Mouse (Mus musculus) frontal cortex, postnatal 25 days (tissue): Measurements from ENCODE around the gene Rbp7.
"Not testable (repeated sequence)": the region's sequence is repeated elsewhere in the genome, so short reads cannot be mapped to it uniquely, and the experiment has no call there.

ENCODE experiments used
- DNase-seq, 2 experiments: peaks; one replicate each; pipeline ENCODE4 v3.0.0; 2022; ENCODE audit warnings: low spot score in 2 of 2

The Rbp7 gene

DNA sequence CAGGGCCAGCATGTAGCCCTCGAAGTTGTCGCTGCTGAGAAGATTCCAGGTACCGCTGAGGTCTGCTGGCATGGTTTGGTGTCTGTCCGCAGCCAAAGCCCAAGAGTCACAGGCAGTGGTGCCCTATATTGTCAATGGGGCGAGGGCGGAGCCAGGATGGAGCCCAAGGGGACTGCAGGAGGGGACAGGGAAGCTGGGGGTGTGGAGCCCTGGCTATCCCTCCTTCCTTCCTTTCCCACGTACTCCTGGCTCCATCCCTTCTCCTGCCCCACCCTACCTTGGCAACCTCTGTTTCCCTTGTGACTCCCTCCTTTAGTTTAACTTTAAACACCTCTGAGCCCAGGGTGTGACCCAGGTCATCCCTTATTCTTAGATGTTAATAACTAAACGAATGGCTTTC lies at the start of gene Rbp7:
TSS of gene Rbp7 (minus strand) at position 100 of the 400 bp plus-strand sequence.
- DNase-seq: no peak

DNA sequence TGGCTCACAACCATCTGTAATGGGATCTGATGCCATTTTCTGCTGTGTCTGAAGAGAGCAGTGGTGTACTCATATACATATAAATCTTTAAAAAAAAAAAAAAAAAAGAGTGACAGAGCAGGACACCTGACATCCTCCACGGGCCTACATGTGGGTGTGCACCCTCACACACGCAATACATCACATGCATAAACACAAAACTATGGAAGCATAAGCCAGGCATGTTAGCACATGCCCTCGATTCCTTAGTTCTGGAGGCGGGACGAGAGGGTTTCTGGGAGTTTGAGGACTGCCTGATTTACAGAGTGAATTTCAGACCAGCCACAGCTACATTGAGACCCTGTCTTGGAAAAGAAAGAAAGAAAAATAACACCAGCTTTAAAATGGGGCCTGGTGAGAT lies 49.6 kb upstream of the Rbp7 start:
- DNase-seq: no peak

DNA sequence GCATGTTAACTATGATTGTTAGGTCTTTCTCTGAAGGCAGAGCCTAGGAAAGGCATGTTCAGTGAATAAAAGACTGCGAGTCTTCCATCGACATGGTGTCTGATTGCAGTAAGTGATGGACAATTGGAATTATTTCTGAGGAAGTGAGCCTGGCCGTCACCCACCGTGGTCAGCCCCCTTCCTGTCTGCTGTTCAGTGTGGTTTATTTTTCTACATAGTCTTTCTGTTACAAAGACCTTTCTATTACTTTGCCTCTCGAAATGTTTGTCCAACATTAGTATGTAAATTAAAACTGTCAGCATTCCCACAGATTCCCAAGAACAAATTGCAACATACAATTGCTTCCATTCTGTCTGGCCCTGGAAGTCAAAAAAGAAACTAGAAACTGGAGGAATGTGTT lies 45.0 kb upstream of the Rbp7 start:
- no peak for DNase-seq

DNA sequence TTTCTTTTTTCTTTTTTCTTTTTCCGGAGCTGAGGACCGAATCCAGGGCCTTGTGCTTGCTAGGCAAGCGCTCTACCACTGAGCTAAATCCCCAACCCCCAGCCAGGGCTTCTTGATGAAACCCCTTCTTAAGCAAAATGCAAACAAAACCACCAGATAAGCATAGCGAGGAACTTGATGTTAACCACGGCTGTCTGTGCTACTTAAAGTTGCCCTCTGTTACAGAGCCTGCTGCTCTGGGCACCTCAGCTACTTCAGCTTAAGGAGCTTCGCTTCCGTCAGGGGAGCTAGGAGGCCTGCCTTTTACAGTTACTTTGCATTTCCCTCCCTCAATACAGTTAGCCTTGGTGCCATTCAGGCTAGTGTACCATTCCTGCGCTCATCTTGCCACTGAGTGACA lies 44.1 kb upstream of the Rbp7 start:
- no peak for DNase-seq

DNA sequence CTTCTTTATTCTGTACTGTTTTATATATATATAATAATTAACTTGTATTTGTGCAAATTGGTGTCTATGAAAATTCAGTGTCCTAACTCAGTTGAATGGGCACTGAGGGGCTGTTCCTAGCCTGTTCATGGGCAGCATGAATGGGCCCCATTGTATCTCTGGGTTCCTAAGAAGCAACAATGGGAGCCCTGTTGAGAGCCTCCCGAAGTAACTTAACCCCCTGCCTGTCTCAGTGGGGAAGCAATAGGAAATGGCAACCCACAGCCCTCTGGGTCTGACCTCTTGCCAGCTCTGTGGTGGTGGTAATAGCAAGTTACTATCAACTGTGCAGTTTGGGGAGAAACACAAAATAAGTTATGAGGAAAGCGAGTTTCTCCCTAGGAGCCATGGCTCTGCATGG lies 41.8 kb upstream of the Rbp7 start:
- DNase-seq: no peak

DNA sequence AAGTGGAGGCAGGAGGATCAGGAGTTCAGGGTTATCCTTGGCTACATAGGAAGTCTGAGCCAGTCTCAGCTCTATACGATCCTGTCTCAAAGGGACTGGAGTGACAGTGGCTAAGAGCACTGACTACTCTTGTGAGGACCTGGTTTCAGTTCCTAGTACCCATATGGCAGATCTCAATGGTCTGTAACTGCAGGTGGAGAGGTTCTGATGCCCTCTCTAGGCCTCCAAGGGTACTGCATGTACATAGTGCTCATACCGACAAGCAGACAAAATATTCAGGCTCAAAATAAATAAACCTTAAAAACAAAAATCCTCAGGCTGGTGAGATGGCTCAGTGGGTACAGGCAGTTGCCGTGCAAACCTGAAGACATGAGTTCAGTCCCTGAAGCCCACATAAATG lies 36.4 kb upstream of the Rbp7 start:
- DNase-seq: no peak

DNA sequence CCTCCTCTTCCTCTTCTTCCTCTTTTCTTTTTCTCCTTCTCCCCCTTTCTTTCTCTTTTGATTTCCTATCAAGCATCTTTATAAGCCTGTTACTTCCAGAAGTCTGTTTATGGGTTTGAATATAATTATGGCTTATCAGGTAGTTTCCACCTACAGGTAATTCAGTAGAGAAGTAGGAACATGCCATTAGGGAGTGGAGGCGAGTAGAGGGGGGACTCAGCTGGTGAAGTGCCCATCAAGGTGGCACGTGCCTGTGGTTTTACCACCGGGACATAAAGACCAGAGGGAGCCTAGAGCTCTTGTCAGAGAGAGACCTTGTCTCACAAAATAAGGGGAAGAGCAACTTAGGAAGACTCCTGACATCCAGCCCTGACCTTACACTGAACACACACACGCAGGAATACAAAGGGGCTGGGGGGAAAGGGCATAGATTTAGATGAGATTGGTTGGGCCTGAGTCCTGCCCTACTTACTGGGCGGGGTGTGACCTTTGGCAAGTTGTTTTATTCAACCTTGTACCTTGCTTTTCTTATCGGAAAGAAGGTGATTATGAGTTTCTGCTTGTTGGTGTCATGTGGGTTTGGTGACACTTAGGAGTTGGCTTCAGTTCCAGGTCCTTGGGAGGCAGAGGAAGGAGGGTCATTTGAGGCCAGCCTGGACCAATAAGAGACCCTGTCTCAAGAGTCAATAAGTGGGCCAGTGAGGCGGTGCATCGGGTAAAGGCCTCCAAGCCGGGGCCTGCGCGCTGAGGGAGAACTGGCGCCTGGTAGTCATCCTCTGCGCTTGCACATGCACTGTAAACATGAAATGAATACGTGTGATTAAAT lies 34.9 kb upstream of the Rbp7 start:
- no peak for DNase-seq

DNA sequence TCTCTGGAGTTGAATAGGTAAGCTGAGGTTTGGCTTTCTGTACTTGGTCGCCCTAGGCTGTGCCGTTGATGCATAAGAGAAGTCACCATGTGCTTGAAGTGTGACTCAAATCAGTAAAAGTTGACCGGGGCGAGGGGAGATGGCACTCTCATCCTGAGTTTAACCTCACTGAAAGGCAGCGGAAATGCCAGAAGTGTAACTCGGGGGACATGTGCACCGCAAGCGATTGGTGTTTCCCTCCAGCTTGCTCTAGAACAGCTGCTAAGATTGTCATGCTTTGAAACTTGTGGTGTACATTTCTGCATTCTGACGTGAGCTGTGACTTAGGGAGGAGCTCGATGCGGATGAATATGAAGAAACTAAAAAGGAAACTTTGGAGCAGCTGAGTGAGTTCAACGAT lies 33.0 kb upstream of the Rbp7 start:
- no peak for DNase-seq

DNA sequence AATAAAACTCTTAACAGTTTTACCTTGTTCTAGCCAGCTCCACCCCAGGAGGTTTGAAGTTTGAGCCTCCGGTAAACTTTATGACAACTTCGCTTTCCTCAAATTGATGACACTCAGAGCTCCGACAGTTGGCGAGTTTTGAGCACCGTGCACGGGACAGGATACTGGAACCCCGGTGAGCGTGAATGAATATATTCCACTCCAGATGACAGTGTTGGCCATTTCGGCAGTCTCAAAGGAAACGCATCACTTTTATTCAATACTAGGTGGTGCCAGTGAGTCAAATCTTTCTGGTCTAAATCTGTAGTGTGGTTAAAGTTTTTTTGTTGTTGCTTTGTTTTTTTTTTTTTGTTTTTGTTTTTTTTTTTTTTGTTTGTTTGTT lies 31.0 kb upstream of the Rbp7 start:
- no peak for DNase-seq

DNA sequence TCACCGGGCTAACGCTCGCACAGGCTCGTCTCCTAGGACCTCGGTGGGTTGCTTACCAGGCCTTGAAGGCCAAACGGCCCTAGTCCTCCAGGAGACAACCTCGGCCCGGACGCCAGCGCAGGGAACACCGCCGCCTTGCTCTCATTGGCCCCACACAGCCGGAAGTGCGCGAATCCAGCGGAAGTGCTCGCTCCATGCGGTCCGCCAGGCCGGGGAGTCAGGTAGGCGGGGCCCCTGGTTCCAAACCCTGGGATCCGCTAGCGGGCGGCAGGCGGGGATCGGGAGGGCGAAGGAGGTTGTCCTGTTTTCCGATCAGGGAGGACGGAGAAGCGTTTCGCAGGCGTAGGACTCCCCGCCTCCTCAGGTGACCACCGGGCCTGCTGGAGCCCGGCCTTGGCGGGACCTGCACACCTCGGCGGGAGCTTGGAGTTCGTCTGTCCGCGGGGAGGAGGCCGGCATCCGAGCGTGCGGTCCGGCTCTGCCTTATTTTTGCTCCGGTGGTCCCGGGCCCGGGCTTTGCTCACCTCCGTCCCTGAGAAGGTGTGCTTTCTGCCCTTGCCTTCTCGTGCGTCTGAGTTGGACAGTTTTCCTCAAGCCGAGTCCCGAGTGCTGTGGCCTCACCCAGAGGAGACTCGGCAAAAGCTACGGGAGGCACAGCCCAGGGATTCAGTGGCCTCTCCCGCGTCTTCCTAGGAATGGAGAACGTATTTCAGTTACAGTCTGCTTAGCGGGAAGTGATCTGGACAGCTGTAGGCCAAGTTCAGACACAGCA lies 30.5 kb upstream of the Rbp7 start, which contains the start of the genes Nmnat1 and Lzic:
TSS of gene Nmnat1 (minus strand) at position 150 of the 772 bp plus-strand sequence.
TSS of gene Lzic (plus strand) at position 177 of the 772 bp plus-strand sequence.
- DNase-seq: peak; percentile 76 to 86

DNA sequence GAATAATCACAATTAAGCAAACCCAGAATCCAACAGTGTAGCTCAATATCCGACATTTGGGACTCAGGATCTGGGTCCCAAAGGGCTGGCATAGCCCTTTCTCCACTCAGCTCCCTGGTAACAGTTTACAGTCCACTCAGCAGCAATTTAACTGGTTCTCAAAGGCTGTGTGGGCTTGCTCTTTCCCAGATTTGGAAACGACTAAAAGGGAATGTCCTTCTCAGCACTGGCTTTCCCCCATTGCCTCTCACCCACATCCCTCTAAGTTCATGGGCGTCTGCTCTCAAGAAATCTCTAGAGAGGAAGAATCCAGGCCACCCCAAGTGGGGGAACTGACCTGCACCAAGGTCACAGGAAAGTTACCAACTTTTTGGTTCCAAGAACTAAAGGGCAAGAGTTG lies 29.8 kb upstream of the Rbp7 start:
- no peak for DNase-seq

DNA sequence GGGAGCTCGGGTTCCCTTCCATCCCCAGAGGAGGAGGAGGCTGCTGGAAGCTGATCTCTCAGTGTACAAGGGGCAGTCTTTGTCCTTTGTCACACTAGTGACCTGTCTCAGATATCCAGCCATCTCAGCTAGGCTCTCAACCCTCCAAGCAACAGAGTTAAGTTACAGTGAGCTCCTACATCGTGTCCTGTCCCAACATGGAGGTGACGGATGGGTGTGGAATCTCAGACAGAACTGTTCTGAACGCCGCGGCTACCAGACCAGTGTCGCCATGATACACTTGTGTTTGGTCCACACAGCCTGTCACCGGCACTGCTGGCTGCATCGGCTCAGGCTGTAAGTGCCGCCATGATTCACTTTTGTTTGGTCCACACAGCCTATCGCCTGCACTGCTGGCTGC lies 22.3 kb upstream of the Rbp7 start, which contains the start of gene Tmem274:
TSS of gene Tmem274 (plus strand) at position 301 of the 400 bp plus-strand sequence.
- no peak for DNase-seq

DNA sequence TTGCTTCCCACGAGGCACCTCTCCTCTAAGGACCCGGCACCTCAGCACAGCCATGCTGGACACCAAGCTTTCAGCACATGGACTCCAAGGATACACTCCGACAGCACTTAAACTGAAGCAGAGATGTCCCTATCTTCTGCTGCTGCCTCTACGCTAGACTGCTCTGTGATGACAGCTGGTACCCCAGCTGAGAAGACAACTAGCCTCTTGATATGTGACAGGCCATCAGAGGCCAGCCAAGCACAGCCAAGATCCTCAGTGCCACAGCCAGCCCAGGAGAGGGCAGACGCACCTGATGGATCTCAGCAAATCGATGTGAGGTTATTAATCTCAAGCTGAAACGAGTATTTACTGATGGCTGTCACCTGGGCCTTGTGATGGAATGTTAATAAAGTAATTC lies 20.3 kb upstream of the Rbp7 start:
- DNase-seq: no peak

DNA sequence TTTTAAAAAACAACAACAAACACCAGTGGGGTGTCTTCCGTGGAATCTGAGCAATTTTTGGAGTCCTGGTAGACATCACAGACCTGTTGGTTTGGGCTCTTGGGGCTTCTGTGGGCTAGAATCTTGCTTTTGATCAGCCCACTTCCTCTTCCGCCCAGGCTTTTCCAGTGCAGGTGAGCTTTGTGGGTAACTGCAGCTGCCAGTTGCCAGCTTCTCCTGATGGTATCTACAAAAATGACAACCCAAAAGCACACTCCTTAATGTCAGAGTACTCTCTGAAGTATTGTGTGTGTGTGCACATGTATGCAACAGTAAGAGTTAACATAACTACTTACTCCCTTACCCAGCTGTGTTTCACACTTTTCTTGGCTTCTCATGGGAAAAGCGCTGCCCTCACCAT lies 14.8 kb upstream of the Rbp7 start:
- DNase-seq: no peak

DNA sequence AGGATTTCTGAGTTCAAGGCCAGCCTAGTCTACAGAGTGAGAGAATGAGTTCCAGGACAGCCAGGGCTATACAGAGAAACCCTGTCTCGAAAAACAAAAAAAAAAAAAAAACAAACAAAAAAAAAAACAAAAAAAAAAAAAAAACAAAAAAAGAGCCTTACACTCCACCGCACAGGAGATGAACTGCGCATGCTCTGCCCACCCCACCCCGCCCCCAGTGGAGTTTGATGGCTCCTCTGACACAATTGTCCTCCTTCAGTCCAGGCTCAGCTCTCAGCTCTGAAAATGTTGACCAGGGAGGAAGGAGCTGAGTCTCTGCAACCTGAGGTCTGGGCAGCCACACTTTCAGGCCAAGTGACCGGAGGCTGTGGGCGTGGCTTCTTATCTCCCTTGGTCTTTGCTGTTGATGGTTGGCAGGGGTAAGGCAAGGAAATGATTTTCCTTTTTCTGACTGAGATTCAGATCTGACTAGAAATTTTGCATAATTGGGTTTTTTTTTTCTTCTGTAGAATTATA lies 8.7 kb upstream of the Rbp7 start:
- DNase-seq: no peak

DNA sequence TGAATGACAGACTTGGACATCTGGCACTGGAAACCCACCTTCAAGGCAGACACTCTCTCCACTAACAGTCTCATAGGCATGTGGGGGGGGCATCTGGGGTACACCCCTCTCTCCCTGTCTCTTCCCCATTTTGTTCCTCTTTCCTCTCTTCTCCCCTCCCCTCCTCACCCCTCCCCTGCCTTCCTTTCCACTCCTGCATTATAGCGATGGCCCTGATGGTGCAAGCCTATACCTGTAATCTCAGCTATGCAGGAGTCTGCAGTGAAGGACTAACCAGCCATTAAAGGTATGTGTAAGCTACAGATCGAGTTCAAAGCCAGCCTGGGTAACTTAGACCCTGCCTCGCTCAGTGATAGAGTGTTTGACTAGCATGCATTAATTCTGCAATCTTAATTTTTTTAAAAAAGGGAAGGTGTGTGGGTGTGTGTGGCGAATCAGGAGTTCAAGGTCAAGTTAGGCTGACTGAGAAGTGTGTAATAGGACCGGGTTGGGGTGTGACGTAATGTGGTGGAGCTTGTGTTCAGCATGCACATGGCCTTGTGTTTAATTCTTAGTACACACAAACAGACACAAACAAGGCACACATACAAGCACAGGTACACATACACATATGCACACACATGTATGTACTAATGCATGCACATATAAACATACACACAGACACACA lies 7.7 kb upstream of the Rbp7 start:
- no peak for DNase-seq

DNA sequence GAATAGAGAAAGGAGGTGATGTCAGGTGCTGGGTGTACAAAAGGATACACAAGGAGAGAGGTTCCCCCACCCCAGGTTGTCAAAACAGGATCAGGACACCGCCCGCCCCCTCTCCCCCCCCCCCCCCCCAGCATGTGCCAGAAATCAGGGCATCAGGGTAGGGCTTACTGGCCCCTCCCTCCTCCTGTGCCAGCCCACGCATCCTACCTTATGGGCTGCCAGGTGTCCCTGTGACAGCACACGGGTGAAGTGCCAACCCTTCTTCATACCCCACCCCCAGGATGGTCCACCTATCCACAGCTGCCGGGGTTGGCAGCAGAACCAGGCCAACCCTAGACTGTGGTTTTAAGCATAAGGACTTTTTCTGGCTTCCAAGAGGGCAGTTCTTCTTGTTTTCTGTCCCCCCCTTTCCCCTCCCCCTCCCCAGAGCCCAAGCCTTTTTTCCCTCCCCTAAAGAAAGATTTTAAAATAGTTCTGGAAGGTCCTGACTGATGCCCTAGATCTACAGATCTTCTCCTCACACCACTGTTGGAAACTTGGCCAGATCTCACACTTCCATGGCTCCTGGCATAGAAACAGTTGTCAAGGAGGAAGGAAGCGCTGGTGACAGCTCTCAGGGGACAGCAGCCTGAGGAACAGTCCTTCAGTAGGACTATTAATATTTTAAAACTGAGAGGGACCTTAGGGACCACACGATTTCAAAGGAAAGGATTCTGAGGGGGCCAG lies 7.0 kb upstream of the Rbp7 start:
- no peak for DNase-seq

DNA sequence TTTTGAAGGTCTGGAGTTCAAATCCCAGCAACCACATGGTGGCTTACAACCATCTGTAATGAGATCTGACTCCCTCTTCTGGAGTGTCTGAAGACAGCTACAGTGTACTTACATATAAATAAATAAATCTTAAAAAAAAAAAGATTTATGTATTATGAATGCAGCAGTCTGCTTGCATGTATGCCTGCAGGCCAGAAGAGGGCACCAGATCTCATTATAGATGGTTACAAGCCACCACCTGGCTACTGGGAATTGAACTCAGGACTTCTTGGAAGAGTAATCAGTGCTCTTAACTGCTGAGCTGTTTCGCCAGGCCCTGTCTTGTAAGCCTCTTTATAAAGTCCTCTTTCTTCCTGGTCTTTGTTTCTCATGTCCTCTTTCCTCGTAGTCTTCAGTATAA lies 5.7 kb upstream of the Rbp7 start:
- not testable (repeated sequence) for DNase-seq

DNA sequence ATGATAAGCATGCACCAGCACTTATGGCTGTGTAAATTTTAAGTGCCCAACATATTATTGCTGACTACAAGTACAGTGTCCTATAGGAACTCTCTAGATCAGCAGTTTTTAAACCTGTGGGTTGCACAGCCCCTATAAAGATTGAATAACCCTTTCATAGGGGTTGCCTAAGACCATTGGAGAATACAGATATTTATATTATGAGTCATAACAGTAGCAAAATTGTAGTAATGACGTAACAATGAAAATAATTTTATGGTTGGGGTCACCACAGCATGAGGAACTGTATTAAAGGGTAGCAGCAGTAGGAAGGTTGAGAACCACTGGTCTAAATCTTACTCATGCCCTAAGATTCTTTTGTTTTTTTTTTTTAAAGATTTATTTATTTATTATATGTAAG lies 4.6 kb upstream of the Rbp7 start:
- no peak for DNase-seq

DNA sequence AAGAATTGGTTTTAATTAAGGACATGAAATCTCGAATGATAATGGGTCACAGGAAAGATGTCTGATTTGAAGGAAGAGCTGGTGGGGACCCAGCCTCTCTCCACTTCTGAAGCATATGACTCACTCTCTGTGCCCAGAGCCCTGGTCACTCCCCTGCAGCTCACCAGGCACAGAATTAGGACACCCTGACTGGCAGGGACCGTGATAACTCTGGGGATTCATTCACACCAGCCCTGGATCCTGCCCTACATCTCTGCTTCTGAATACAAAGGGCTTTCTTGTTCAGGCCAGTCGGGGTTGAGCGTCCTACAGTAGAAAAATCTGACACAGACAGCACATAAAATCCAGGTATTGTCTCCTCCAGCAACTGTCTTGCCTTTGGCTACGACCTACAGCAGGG lies 3.7 kb upstream of the Rbp7 start:
- no peak for DNase-seq

DNA sequence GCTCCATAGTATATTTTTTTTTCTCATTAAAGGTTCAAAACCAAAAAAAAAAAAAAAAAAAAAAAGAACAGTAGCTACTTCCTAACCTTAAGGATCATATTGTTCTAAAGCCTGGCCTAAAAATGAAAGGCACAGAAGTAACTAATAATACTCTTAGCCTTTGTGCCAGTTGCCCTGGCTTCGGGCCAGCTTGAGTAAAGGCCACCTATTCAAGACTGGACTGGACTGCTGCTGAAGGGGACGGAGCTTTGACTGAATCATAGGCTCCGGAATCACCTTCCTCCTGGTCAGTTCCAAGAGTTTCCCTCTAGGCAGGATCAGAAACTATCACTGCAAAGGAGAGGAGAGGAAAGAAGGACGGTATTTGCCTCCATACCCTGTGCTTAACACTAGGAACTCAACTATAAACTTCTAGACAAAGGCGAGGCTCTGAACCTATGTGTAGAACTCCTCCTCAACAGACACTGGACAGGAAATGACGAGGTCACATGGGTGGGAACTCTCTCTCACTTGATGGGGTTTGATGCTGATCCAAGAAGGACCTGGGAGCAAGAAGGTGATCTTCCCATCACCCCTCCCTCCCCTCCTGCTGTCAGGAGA lies 3.2 kb upstream of the Rbp7 start:
- DNase-seq: no peak
